Mouse (Mus musculus) mouse embryonic stem cell (cell line): ENCODE data around the gene Serhl.

Source experiments
- in situ Hi-C, 2 experiments: fragments of 300-500 bp; cut with MboI; formaldehyde crosslinking; loops; 1 replicate in 1 of 2; 3 replicates in 1 of 2; pipeline ENCODE4 v1.14.3; 2019 to 2020; ENCODE audit warnings: low sequenced_read_pairs in 2 of 2, low pct_unique_long_range_greater_than_20kb in 1 of 2, mixed read lengths in 1 of 2; ENCODE audit not compliant: unreplicated experiment in 1 of 2

Serhl gene

GRCm38 (mm10) chr15:83089429-83089605, at the start of gene Serhl:
Gene Serhl, plus strand, starts transcription at chr15:83089506.
- in situ Hi-C loops = no loop called here

- in situ Hi-C loops = loop anchor here (10.0 to 25.0 kb wide), 3 partner anchors 228 to 775 kb away; no protein-coding TSS in a partner anchor
Measured at GRCm38 (mm10) chr15:83040156-83040555, 49.1 kb upstream of the Serhl start.

- in situ Hi-C loops = loop anchor here (10.0 to 25.0 kb wide), 3 partner anchors 231 to 778 kb away; no protein-coding TSS in a partner anchor
Measured at GRCm38 (mm10) chr15:83042655-83043361, 46.5 kb upstream of the Serhl start.

GRCm38 (mm10) chr15:83043362-83043708, 46.0 kb upstream of the Serhl start:
- in situ Hi-C loops = loop anchor here (10.0 to 25.0 kb wide), 3 partner anchors 231 to 779 kb away; no protein-coding TSS in a partner anchor

GRCm38 (mm10) chr15:83045565-83045964, 43.7 kb upstream of the Serhl start:
- in situ Hi-C loops = loop anchor here (10.0 to 25.0 kb wide), 3 partner anchors 233 to 781 kb away; no protein-coding TSS in a partner anchor

GRCm38 (mm10) chr15:83046308-83046707, 43.0 kb upstream of the Serhl start:
- in situ Hi-C loops = loop anchor here (10.0 to 25.0 kb wide), 3 partner anchors 234 to 782 kb away; no protein-coding TSS in a partner anchor

- in situ Hi-C loops = loop anchor here (10.0 to 25.0 kb wide), 3 partner anchors 234 to 782 kb away; no protein-coding TSS in a partner anchor
Measured at GRCm38 (mm10) chr15:83046730-83047129, 42.6 kb upstream of the Serhl start.

- in situ Hi-C loops = loop anchor here in 1 of 2 experiments (25.0 kb wide), 1 partner anchor 765 kb away; the partner anchor contains the start of gene Wbp2nl
Measured at GRCm38 (mm10) chr15:83052341-83053104, 36.8 kb upstream of the Serhl start.

- in situ Hi-C loops = loop anchor here in 1 of 2 experiments (25.0 kb wide), 1 partner anchor 766 kb away; the partner anchor contains the start of gene Wbp2nl
Measured at GRCm38 (mm10) chr15:83053261-83053660, 36.0 kb upstream of the Serhl start.

- in situ Hi-C loops = loop anchor here in 1 of 2 experiments (25.0 kb wide), 1 partner anchor 768 kb away; the partner anchor contains the start of gene Wbp2nl
Measured at GRCm38 (mm10) chr15:83055569-83055968, 33.7 kb upstream of the Serhl start.

GRCm38 (mm10) chr15:83056378-83057083, 32.8 kb upstream of the Serhl start:
- in situ Hi-C loops = loop anchor here in 1 of 2 experiments (25.0 kb wide), 1 partner anchor 769 kb away; the partner anchor contains the start of gene Wbp2nl

- in situ Hi-C loops = loop anchor here in 1 of 2 experiments (25.0 kb wide), 1 partner anchor 770 kb away; the partner anchor contains the start of gene Wbp2nl
Measured at GRCm38 (mm10) chr15:83057533-83057932, 31.8 kb upstream of the Serhl start.

GRCm38 (mm10) chr15:83059233-83059660, 30.1 kb upstream of the Serhl start:
- in situ Hi-C loops = loop anchor here in 1 of 2 experiments (25.0 kb wide), 1 partner anchor 772 kb away; the partner anchor contains the start of gene Wbp2nl

GRCm38 (mm10) chr15:83061689-83062088, 27.6 kb upstream of the Serhl start:
- in situ Hi-C loops = loop anchor here in 1 of 2 experiments (25.0 kb wide), 1 partner anchor 774 kb away; the partner anchor contains the start of gene Wbp2nl

GRCm38 (mm10) chr15:83062582-83062981, 26.7 kb upstream of the Serhl start:
- in situ Hi-C loops = loop anchor here in 1 of 2 experiments (25.0 kb wide), 1 partner anchor 775 kb away; the partner anchor contains the start of gene Wbp2nl

- in situ Hi-C loops = loop anchor here in 1 of 2 experiments (25.0 kb wide), 1 partner anchor 778 kb away; the partner anchor contains the start of gene Wbp2nl
Measured at GRCm38 (mm10) chr15:83065543-83065942, 23.8 kb upstream of the Serhl start.

GRCm38 (mm10) chr15:83068270-83068669, 21.0 kb upstream of the Serhl start:
- in situ Hi-C loops = loop anchor here in 1 of 2 experiments (25.0 kb wide), 1 partner anchor 781 kb away; the partner anchor contains the start of gene Wbp2nl

GRCm38 (mm10) chr15:83070942-83071341, 18.4 kb upstream of the Serhl start:
- in situ Hi-C loops = loop anchor here (10.0 to 25.0 kb wide), 2 partner anchors 134 to 784 kb away; partner anchors contain the start of gene Wbp2nl (in 1 of the 2)
